ENCODE assay signal across 8 mouse cellular contexts in genomic region chr13:78195601-78196115, GRCm38 (mm10). TPM values are rescaled to one million over a fixed set of nuclear protein-coding genes. Genes with fewer than 3 reads are reported as not detected.
DNase-seq lines count a peak whose midpoint lies in the region; ATAC-seq and TF ChIP-seq lines count a peak whose summit lies in the region.

No protein-coding gene starts in this region.

- H3K27ac ChIP-seq in gastrocnemius, adult 2 months, result no peak overlapping the region
- no peak overlapping the region for H3K27ac ChIP-seq in limb, embryonic 11.5 days (replicated peaks; ENCODE audit: low read depth, low read length)

- H3K27me3 ChIP-seq in megakaryocyte, embryonic 14.5 days (replicated peaks), result peaks cover 91% of the 10 kb centered on the region
- peaks cover 36% of the 10 kb centered on the region for H3K27me3 ChIP-seq in limb, embryonic 11.5 days (ENCODE audit: control insufficient read depth, insufficient read depth, low read length)

- H3K4me2 ChIP-seq in limb, embryonic 11.5 days (ENCODE audit: low read depth, severe bottlenecking), result peak overlapping the region; percentile 64

- intact Hi-C loops in gastrocnemius, adult 2 months (cut with DNase I), result no loop called here
- intact Hi-C loops in gastrocnemius, postnatal 14 days (cut with DNase I; ENCODE audit: low total_unique reads), result no loop called here

- H3K9ac ChIP-seq in limb, embryonic 11.5 days (ENCODE audit: low read length), result peak overlapping the region; percentile 55

- H3K4me1 ChIP-seq in megakaryocyte, embryonic 14.5 days, result peaks cover 37% of the 10 kb centered on the region
- peaks cover 7% of the 10 kb centered on the region; the same call in 1 of the 2 replicates for H3K4me1 ChIP-seq in limb, embryonic 11.5 days (ENCODE audit: control insufficient read depth, insufficient read depth, low read length)

- no peak for ATAC-seq in megakaryocyte, adult 5-6 weeks (ENCODE audit: poor library complexity, severe bottlenecking)
- no peak for ATAC-seq in limb, embryonic 11.5 days (ENCODE audit: insufficient number of reproducible peaks, low FRiP score, low TSS enrichment, low read depth)

- H3K9me3 ChIP-seq in megakaryocyte, embryonic 14.5 days, result peaks cover 10% of the 10 kb centered on the region
- no peaks in the 10 kb centered on the region for H3K9me3 ChIP-seq in limb, embryonic 11.5 days (ENCODE audit: control insufficient read depth, low read length)

- H3K36me3 ChIP-seq in megakaryocyte, embryonic 14.5 days (replicated peaks; ENCODE audit: low read length), result no peaks in the 10 kb centered on the region
- no peaks in the 10 kb centered on the region for H3K36me3 ChIP-seq in limb, embryonic 11.5 days (ENCODE audit: control insufficient read depth, insufficient read depth, low read length)

- no peak for TF ChIP-seq CTCF in gastrocnemius, adult 2 months (IDR thresholded peaks at IDR 0.05)

- WGBS in limb, embryonic 11.5 days, result 4% methylated on average over 13 of the region's 13 CpGs

- H3K4me3 ChIP-seq in gastrocnemius, adult 2 months, result peak overlapping the region; percentile 35; the same call in 1 of the 2 replicates
- H3K4me3 ChIP-seq in megakaryocyte, embryonic 14.5 days (replicated peaks), result peak overlapping the region; percentile 84
- H3K4me3 ChIP-seq in limb, embryonic 11.5 days (ENCODE audit: low read depth, low read length), result peak overlapping the region; percentile 39

- no peak for DNase-seq in gastrocnemius, adult 2 months
- no peak for DNase-seq in gastrocnemius, adult 18-20 months (ENCODE audit: low spot score)
- no peak for DNase-seq in limb, embryonic 11.5 days (ENCODE audit: low spot score)
- no peak for DNase-seq in frontal cortex, postnatal 25 days (ENCODE audit: low spot score in 2 of 2)
- DNase-seq in cerebellum, postnatal 4 days (ENCODE audit: low spot score in 2 of 2), result no peak
- DNase-seq in gastrocnemius, postnatal 14 days, result no peak

RNA-seq across cellular contexts. Expression of gene Nr2f1, which starts 3.9 kb away (rescaled TPM):
- under 1 TPM; 0.41 to 0.56 TPM for total RNA-seq in gastrocnemius, adult 2 months (2021)
- total RNA-seq in gastrocnemius, adult 18-20 months (2021), result under 1 TPM; 0.64 to 0.83 TPM
- not detected in 2 replicates for polyA plus RNA-seq in megakaryocyte, embryonic 14.5 days (2012; ENCODE audit: insufficient read depth, low replicate concordance)
- not detected in 2 replicates for total RNA-seq in megakaryocyte, adult 5-6 weeks (2015)
- total RNA-seq in megakaryocyte, adult 5-6 weeks (2017), result not detected in 2 replicates
- 12.2 and 15.0 TPM in 2 replicates for polyA plus RNA-seq in limb, embryonic 11.5 days (2014; fragmentation: Nextera tagmentation; extraction: Ambion mirVana)
- 1 to 10 TPM; 1.7 to 2.4 TPM for total RNA-seq in gastrocnemius, postnatal 14 days (2021)
